Mouse (Mus musculus): ENCODE data around the gene Znrd1as. TPM values are rescaled to one million over a fixed set of nuclear protein-coding genes. Genes with fewer than 3 reads are reported as not detected.
"Not testable (repeated sequence)": the region's sequence is repeated elsewhere in the genome, so short reads cannot be mapped to it uniquely, and the experiment has no call there.

Znrd1as gene
- polyA plus RNA-seq, 1 experiment from 2014 or later, result 4.7 TPM

DNA sequence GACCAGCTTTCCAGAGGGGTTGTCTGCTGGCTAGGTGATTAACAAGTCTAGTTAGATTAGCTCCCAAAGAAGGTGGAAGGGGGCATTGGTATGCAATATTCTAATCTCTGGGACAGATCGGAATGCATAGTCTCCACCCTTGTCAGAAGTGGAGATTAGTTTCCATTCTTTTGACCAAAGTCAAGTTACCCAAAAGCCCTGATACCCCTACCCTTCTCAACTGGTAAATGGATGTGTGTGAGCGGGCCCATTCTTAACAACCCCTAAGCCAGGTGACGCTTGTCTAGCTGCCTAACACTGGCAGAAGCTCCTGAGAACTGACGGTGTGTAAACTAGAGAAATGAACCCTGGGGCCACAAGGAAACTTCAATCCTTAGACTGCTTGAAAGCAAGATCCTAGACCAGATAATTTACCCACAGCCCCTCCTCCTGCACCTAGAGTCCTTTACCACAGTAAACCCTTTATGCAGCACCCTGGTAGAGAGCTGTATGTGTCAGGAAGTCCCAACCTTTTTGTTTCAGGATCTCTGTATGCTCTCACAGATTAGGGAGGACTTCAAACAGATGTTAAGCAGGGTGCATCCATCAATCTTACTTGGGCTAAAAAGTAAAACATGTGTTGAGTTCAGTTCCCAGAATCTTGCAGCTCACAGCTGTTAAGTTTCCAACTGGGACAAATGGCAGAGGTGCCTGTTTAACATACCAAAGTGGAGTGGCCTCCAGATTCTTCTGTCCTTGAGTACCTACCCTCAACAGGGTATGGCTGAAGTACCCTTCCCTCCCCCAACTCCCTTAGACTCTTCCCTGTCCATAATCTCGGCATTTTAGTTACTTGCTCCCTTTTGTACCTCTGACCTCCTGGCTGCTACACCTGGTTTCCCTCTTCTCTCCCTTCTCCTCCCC is 24.1 kb downstream of the Znrd1as start:
- no peak for ATAC-seq
- no peak overlapping the region for H3K9ac ChIP-seq (ENCODE audit: low read depth, low read length)
- no peak overlapping the region for H3K27ac ChIP-seq (ENCODE audit: low read length)
- no peak overlapping the region for H3K4me2 ChIP-seq (ENCODE audit: low read length)
- no peaks in the 10 kb centered on the region for H3K36me3 ChIP-seq (ENCODE audit: control insufficient read depth, insufficient read depth, low read length)
- H3K9me3 ChIP-seq (replicated peaks; ENCODE audit: control insufficient read depth, low read length, poor library complexity, severe bottlenecking), result no peaks in the 10 kb centered on the region
- peaks cover 1% of the 10 kb centered on the region for H3K27me3 ChIP-seq (ENCODE audit: control insufficient read depth, insufficient read depth, low read depth, low read length)
- no peaks in the 10 kb centered on the region for H3K4me1 ChIP-seq (ENCODE audit: control insufficient read depth, insufficient read depth, low read length)
- 32% methylated on average over 5 of the region's 5 CpGs for WGBS
- H3K4me3 ChIP-seq (ENCODE audit: low read depth, low read length), result no peak overlapping the region

- H3K4me3 ChIP-seq (ENCODE audit: low read depth, low read length), result 0 out of 2 replicates have a peak overlapping the region, but pooled peaks have one; percentile 10
- no peaks in the 10 kb centered on the region for H3K4me1 ChIP-seq (ENCODE audit: control insufficient read depth, insufficient read depth, low read length)
- ATAC-seq, result peak; percentile 56; the same call in 1 of the 2 replicates
- peak overlapping the region; percentile 27 for H3K4me2 ChIP-seq (ENCODE audit: low read length)
- peaks cover 23% of the 10 kb centered on the region for H3K27me3 ChIP-seq (ENCODE audit: control insufficient read depth, insufficient read depth, low read depth, low read length)
- WGBS, result 9% methylated on average over 24 of the region's 24 CpGs
- no peaks in the 10 kb centered on the region for H3K9me3 ChIP-seq (replicated peaks; ENCODE audit: control insufficient read depth, low read length, poor library complexity, severe bottlenecking)
- H3K36me3 ChIP-seq (ENCODE audit: control insufficient read depth, insufficient read depth, low read length), result no peaks in the 10 kb centered on the region
- no peak overlapping the region for H3K9ac ChIP-seq (ENCODE audit: low read depth, low read length)
- no peak overlapping the region for H3K27ac ChIP-seq (ENCODE audit: low read length)
These were observed 30.1 kb downstream of the Znrd1as start for GRCm38 (mm10) chr17:36988475-36988874.

- Histone ChIP-seq H3K4me2 (ENCODE audit: low read length) (peak within 1 kb of the TSS; percentile 27), H3K9me3 (replicated peaks; ENCODE audit: control insufficient read depth, low read length, poor library complexity, severe bottlenecking) (no peaks in the 10 kb centered on the region), H3K4me3 (ENCODE audit: low read depth, low read length) (0 out of 2 replicates have a peak within 1 kb of the TSS, but pooled peaks have one; percentile 10), H3K9ac (ENCODE audit: low read depth, low read length) (no peak within 1 kb of the TSS), H3K4me1 (ENCODE audit: control insufficient read depth, insufficient read depth, low read length) (no peaks in the 10 kb centered on the region), H3K36me3 (ENCODE audit: control insufficient read depth, insufficient read depth, low read length) (no peaks in the 10 kb centered on the region), H3K27ac (ENCODE audit: low read length) (no peak within 1 kb of the TSS), H3K27me3 (ENCODE audit: control insufficient read depth, insufficient read depth, low read depth, low read length) (peaks cover 23% of the 10 kb centered on the region)
- ATAC-seq, result no peak
- 21% methylated on average over 5 of the region's 5 CpGs for WGBS
These were observed 31.0 kb downstream of the Znrd1as start, which contains the start of gene H2-M5 for GRCm38 (mm10) chr17:36989437-36989836. TSS of gene H2-M5 (minus strand) at chr17:36989537.

- not testable (repeated sequence) for H3K9ac ChIP-seq (ENCODE audit: low read depth, low read length); H3K4me1 ChIP-seq (ENCODE audit: control insufficient read depth, insufficient read depth, low read length); H3K27ac ChIP-seq (ENCODE audit: low read length); ATAC-seq; H3K4me2 ChIP-seq (ENCODE audit: low read length); H3K9me3 ChIP-seq (replicated peaks; ENCODE audit: control insufficient read depth, low read length, poor library complexity, severe bottlenecking); H3K36me3 ChIP-seq (ENCODE audit: control insufficient read depth, insufficient read depth, low read length); H3K4me3 ChIP-seq (ENCODE audit: low read depth, low read length)
- peaks cover 23% of the 10 kb centered on the region for H3K27me3 ChIP-seq (ENCODE audit: control insufficient read depth, insufficient read depth, low read depth, low read length)
- 97% methylated on average over 6 of the region's 6 CpGs for WGBS
These were observed 32.2 kb downstream of the Znrd1as start for GRCm38 (mm10) chr17:36990630-36991029.

DNA sequence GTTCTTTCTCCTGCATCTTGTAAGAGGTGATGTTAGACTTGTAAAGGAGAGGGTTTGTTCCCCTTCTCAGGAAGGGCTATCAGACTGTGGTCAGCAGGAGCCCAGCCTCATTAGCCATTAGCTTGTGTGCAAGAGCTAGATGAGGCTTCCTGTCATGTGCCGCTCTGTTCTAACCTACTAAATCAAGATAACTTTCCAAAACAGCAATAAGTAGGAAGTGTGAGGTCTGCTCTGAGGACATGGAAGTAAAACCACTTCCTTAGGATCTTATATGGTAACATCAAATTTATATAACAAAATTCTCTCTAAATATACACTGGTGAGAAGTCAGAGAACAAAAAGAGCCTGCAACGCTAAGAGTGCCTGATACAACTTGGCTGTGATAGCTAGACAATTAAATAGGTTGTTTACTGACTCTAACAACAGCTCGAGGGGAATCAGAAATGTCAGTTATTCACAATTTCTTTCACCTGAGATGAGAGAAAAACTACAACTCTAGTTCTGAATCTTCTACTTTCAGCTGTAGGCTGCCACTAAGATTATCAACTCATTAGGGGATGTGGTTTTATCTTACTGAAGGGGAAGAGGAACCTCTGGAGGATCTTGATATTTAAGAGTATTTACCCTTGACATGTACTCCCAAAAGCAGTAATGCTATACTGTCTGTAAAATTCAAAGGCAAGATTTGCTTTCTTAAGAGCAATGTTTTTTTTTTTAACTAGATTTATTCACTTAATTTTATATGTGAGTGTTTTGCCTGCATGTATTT is 34.1 kb downstream of the Znrd1as start:
- no peak overlapping the region for H3K4me3 ChIP-seq (ENCODE audit: low read depth, low read length)
- no peak overlapping the region for H3K27ac ChIP-seq (ENCODE audit: low read length)
- H3K4me1 ChIP-seq (ENCODE audit: control insufficient read depth, insufficient read depth, low read length), result no peaks in the 10 kb centered on the region
- peaks cover 22% of the 10 kb centered on the region for H3K27me3 ChIP-seq (ENCODE audit: control insufficient read depth, insufficient read depth, low read depth, low read length)
- H3K4me2 ChIP-seq (ENCODE audit: low read length), result no peak overlapping the region
- no peak for ATAC-seq
- H3K9me3 ChIP-seq (replicated peaks; ENCODE audit: control insufficient read depth, low read length, poor library complexity, severe bottlenecking), result no peaks in the 10 kb centered on the region
- 87% methylated on average over 3 of the region's 3 CpGs for WGBS
- H3K36me3 ChIP-seq (ENCODE audit: control insufficient read depth, insufficient read depth, low read length), result no peaks in the 10 kb centered on the region
- H3K9ac ChIP-seq (ENCODE audit: low read depth, low read length), result no peak overlapping the region

DNA sequence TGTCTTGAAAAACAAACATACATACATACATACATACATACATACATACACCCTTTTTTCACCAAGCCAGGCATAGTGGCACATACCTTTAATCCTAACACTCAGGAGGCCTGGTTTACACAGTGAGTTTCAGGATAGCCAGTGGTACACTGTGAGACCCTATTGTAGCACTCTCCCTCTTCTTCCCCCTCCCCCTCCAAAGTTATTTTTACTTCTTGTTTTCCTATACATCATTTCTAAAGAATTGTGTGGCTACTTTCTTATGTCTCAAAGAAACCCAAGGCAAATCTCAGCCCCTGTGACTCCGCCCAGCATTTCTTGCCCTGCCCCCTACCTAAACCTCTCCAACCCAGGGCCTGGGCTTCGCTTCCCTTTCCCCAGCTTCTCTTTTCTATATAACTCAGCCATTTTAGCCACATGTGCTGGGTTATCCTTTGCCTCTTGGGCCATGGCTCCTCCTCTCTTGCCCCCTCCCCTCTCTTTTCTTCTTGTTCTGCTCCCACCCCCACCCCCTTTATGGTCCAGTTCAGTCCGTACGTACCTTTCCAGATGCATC is 35.5 kb downstream of the Znrd1as start:
- Histone ChIP-seq H3K36me3 (ENCODE audit: control insufficient read depth, insufficient read depth, low read length) (no peaks in the 10 kb centered on the region), H3K9me3 (replicated peaks; ENCODE audit: control insufficient read depth, low read length, poor library complexity, severe bottlenecking) (no peaks in the 10 kb centered on the region), H3K4me2 (ENCODE audit: low read length) (no peak overlapping the region), H3K27ac (ENCODE audit: low read length) (no peak overlapping the region), H3K9ac (ENCODE audit: low read depth, low read length) (no peak overlapping the region), H3K27me3 (ENCODE audit: control insufficient read depth, insufficient read depth, low read depth, low read length) (peaks cover 9% of the 10 kb centered on the region; the same call in 1 of the 2 replicates), H3K4me1 (ENCODE audit: control insufficient read depth, insufficient read depth, low read length) (no peaks in the 10 kb centered on the region), H3K4me3 (ENCODE audit: low read depth, low read length) (no peak overlapping the region)
- WGBS, result 92% methylated on average over 4 of the region's 4 CpGs
- no peak for ATAC-seq

GRCm38 (mm10) chr17:36994528-36994927 is 36.1 kb downstream of the Znrd1as start:
- WGBS, result 95% methylated on average over 2 of the region's 2 CpGs
- Histone ChIP-seq H3K9ac (ENCODE audit: low read depth, low read length) (no peak overlapping the region), H3K27me3 (ENCODE audit: control insufficient read depth, insufficient read depth, low read depth, low read length) (peaks cover 2% of the 10 kb centered on the region; the same call in 1 of the 2 replicates), H3K4me3 (ENCODE audit: low read depth, low read length) (no peak overlapping the region), H3K27ac (ENCODE audit: low read length) (no peak overlapping the region), H3K4me1 (ENCODE audit: control insufficient read depth, insufficient read depth, low read length) (no peaks in the 10 kb centered on the region), H3K36me3 (ENCODE audit: control insufficient read depth, insufficient read depth, low read length) (no peaks in the 10 kb centered on the region), H3K4me2 (ENCODE audit: low read length) (no peak overlapping the region), H3K9me3 (replicated peaks; ENCODE audit: control insufficient read depth, low read length, poor library complexity, severe bottlenecking) (no peaks in the 10 kb centered on the region)
- no peak for ATAC-seq

DNA sequence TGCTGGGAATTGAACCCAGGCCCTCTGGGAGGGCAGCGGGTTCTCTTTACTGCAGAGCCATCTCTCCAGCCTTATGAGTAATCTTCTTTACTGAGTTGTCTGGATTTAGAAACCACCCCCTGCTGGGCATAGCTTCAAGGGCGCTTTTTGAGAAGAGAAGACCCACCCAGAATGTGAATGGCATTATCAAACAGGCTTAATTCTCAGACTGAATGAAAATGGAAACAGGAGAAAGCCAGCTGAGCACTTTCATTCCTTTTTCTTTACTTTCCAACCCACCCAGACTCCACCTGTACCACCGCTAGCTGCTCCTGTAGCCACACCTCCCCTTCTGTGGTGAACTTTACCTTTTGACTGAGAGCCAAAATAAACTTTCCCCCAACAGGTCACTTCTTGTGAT is 37.1 kb downstream of the Znrd1as start:
- no peaks in the 10 kb centered on the region for H3K4me1 ChIP-seq (ENCODE audit: control insufficient read depth, insufficient read depth, low read length)
- WGBS, result 56% methylated on average over 3 of the region's 3 CpGs
- H3K36me3 ChIP-seq (ENCODE audit: control insufficient read depth, insufficient read depth, low read length), result no peaks in the 10 kb centered on the region
- no peak for ATAC-seq
- H3K27me3 ChIP-seq (ENCODE audit: control insufficient read depth, insufficient read depth, low read depth, low read length), result no peaks in the 10 kb centered on the region
- H3K9me3 ChIP-seq (replicated peaks; ENCODE audit: control insufficient read depth, low read length, poor library complexity, severe bottlenecking), result no peaks in the 10 kb centered on the region
- no peak overlapping the region for H3K4me3 ChIP-seq (ENCODE audit: low read depth, low read length)
- H3K4me2 ChIP-seq (ENCODE audit: low read length), result no peak overlapping the region
- H3K9ac ChIP-seq (ENCODE audit: low read depth, low read length), result no peak overlapping the region
- no peak overlapping the region for H3K27ac ChIP-seq (ENCODE audit: low read length)
